Mouse (Mus musculus): ENCODE measurements at regions not wholly inside any gene's neighbourhood (a gene's known extent, or its start where the extent isn't known, plus 50 kb on each side); places are given as distances from the start of the nearest gene placed in this dataset.

- no peak for TF ChIP-seq MYC (IDR thresholded peaks at IDR 0.05; ENCODE audit: low read depth, low read length)
- no peak for TF ChIP-seq POLR2AphosphoS2 (IDR thresholded peaks at IDR 0.05; ENCODE audit: low read depth, low read length)
- TF ChIP-seq CTCF (conservative IDR thresholded peaks at IDR 0.05 in 1 of 2, IDR thresholded peaks at IDR 0.05 in 1 of 2; ENCODE audit: low read depth in 2 of 2, low read length in 2 of 2), result no peak
- TF ChIP-seq MAZ (IDR thresholded peaks at IDR 0.05; ENCODE audit: low read depth, low read length), result no peak
- no peak for TF ChIP-seq CHD2 (IDR thresholded peaks at IDR 0.05; ENCODE audit: low read length)
These were observed 64.5 kb upstream of the Vps8 start for GRCm38 (mm10) chr16:21358313-21358920.

All from CH12.LX (cell line).